Mouse (Mus musculus): ENCODE measurements around the gene Rbm44.

The Rbm44 gene

GRCm38 (mm10) chr1:91211591-91212008 lies 66.7 kb downstream of the Rbm44 start:
- no peak for DNase-seq

DNA sequence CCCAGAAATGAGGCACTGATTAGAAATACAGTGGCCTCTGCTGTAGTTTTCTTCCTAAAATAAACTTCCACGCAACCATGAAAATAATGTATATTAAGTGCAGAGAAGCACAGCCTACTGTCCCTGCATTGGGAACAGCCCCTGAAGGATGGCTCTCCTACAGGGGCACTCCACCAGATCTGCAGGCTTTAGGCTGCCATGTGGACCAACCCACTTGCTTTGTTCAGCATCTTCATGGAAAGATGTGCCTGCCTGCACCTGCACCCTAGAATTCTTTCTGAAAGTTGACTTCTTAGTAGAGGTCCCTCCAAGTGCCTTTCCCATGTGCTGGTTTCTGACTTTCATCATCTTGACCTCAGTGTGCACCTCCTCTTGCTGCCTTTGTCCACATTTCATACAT lies 70.4 kb downstream of the Rbm44 start:
- DNase-seq = no peak

GRCm38 (mm10) chr1:91215981-91216380 lies 71.1 kb downstream of the Rbm44 start:
- no peak for DNase-seq

DNA sequence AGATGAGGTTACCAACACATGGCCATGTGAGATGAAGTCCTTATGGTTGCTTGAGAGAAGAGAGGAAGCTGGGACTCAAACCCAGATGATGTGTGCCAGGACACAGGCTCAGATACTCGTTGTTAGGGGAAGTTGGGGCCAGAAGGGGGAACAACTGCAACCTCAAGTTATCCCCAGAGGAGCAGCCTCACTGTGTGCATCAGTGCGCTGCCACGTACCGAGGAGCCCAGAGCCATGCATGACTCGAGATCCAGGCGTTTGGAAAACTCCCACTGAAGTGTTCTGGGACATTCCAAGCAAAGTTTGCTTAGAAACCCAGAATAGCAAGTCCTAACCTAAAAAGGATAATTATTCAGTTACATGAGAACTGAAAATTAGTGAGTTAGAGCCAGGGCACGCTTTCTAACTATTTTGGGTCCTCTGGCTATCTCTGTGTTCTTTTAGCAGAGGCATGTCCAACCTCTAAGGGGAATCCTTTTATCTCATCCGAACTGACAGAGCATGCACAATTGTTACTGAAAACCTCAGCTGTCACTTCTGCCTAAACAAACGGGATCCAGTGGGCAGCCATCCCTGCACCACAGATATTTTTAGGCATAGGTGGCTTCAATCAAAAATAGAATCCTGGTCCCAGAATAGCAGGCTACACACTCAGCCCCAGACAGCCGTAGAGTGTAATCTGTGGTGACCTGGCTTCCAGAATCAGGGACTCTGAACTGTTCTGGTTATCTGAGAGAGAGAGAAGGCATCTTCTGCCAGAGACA lies 71.8 kb downstream of the Rbm44 start:
- peak; percentile 15 for DNase-seq

DNA sequence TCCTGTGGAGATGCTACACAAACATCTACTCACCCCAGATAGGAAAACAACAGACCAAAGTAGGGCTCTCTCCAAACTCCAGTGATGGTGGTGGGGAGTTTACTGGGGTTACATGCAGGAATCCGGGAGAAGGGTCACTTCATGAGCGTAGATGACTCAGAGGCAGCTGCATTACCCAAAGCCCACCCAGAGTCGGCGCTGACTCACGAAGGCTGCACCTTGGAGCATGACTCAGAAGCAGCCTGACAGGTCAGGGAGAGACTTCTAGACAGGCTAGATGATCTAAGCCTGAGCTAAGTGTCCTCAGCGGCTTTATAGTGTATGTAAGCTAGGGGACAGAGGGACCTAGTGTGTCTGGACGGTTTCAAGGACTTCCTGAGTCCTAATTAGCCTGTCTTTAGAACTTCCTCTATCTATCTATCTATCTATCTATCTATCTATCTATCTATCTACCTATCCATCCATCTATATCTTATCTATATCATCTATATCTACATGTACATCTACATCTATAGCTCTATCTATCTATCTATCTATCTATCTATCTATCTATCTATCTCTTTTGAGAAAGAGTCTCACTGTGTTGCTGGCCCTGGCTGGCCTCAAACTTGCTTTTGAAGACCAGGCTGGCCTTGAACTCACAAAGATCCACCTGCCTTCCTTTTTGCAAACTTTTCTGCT lies 74.9 kb downstream of the Rbm44 start:
- DNase-seq = no peak

DNA sequence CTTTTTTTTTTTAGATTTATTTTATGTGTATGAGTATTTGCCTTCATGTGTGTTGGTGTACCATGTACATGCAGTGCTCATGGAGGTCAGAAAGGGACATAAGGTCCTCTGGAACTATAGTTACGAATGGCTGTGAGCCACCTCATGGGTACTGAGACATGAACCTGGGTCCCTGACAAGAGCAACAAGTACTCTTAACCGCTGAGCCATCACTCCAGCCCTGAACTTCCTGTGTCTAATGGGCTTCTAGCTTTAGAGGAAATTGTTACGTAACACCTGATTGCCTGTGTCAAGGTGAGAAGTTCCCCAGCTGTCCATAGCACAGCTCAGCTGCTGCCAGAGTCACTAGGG lies 75.4 kb downstream of the Rbm44 start:
- DNase-seq = no peak
